Mouse (Mus musculus) frontal cortex, adult (tissue): ENCODE results near the gene Spi1.
A peak's percentile ranks its signal among the peaks of the same experiment; 100 is the strongest.

ENCODE experiments used
- ATAC-seq: cut with Nextera tagmentation; 2 replicates; pipeline ENCODE4 v1.9.2; 2017; ENCODE audit warnings: mild to moderate bottlenecking, moderate library complexity, mixed read lengths; ENCODE audit not compliant: low TSS enrichment

Spi1 gene

GRCm38 (mm10) chr2:91068162-91068871, 13.9 kb upstream of the Spi1 start:
- ATAC-seq: no peak

GRCm38 (mm10) chr2:91068872-91069165, 13.4 kb upstream of the Spi1 start:
- no peak for ATAC-seq

GRCm38 (mm10) chr2:91069306-91070000, 12.7 kb upstream of the Spi1 start:
- no peak for ATAC-seq

- peak; percentile 86 for ATAC-seq
Measured at GRCm38 (mm10) chr2:91070076-91070800, 12.0 kb upstream of the Spi1 start, which contains the start of gene Slc39a13. Gene Slc39a13 (minus strand): TSS chr2:91070417.

GRCm38 (mm10) chr2:91071059-91071458, 11.1 kb upstream of the Spi1 start:
- no peak for ATAC-seq

GRCm38 (mm10) chr2:91072092-91072491, 10.1 kb upstream of the Spi1 start:
- no peak for ATAC-seq

- ATAC-seq: no peak
Measured at GRCm38 (mm10) chr2:91077957-91078313, 4.3 kb upstream of the Spi1 start.

GRCm38 (mm10) chr2:91078314-91079025, 3.7 kb upstream of the Spi1 start:
- ATAC-seq: peak; percentile 48

- no peak for ATAC-seq
Measured at GRCm38 (mm10) chr2:91079026-91079384, 3.2 kb upstream of the Spi1 start.

- ATAC-seq: no peak
Measured at GRCm38 (mm10) chr2:91080784-91081513, 1.2 kb upstream of the Spi1 start.

- ATAC-seq: no peak
Measured at GRCm38 (mm10) chr2:91082844-91083243, 654 bp downstream of the Spi1 start.

GRCm38 (mm10) chr2:91083366-91083940, 1.3 kb downstream of the Spi1 start:
- ATAC-seq: no peak

GRCm38 (mm10) chr2:91084179-91084820, 2.1 kb downstream of the Spi1 start:
- no peak for ATAC-seq

- ATAC-seq: no peak
Measured at GRCm38 (mm10) chr2:91085494-91086391, 3.6 kb downstream of the Spi1 start.

GRCm38 (mm10) chr2:91086392-91087237, 4.4 kb downstream of the Spi1 start:
- ATAC-seq: no peak

- no peak for ATAC-seq
Measured at GRCm38 (mm10) chr2:91087453-91087852, 5.3 kb downstream of the Spi1 start.

- no peak for ATAC-seq
Measured at GRCm38 (mm10) chr2:91088987-91089386, 6.8 kb downstream of the Spi1 start.

GRCm38 (mm10) chr2:91090208-91090607, 8.0 kb downstream of the Spi1 start:
- ATAC-seq: peak; percentile 35

GRCm38 (mm10) chr2:91090827-91091226, 8.6 kb downstream of the Spi1 start:
- ATAC-seq: peak; percentile 62
